Mouse (Mus musculus) cerebellum, adult 8-10 months (tissue): ENCODE measurements around the gene Ncoa7.
A peak's percentile ranks its signal among the peaks of the same experiment; 100 is the strongest.

Experiments
- DNase-seq: peaks from one replicate; pipeline ENCODE4 v3.0.0; 2022

The Ncoa7 gene

DNA sequence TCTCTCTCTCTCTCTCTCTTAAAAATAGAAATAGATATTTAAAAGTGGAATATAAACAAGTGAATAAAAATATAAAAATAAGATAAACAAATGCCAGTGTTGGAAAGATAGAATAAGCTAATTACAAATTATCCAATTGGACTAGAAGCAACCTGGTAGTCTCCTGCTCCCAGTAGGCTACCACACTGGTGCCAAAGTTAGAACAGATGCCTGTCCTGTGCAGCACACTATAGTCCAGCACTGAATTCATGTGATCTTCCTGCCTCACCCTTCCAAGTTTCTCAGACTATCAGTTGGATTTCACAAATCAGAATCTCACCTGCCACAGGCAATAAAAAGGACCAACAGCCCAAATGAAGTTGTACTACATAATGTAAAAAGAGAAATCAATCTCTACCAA lies 59.9 kb downstream of the Ncoa7 start:
- DNase-seq = peak; percentile 32

DNA sequence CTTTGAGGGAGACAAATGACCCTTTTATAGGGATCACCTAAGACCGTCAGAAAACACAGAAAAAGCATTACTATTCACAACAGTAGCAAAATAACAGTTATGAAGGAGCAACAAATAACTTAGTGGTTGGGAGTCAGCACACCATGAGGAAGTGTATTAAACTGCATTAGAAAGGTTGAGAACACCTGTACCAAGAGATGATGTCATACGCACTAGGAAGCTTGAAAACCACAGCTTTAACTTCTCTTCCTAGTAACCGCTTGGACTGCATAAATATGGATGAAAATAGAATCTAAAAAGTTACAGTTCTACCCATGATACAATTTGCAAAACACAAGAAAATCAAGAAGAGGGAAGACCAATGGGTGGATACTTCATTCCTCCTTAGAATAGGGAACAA lies 64.7 kb downstream of the Ncoa7 start:
- no peak for DNase-seq

DNA sequence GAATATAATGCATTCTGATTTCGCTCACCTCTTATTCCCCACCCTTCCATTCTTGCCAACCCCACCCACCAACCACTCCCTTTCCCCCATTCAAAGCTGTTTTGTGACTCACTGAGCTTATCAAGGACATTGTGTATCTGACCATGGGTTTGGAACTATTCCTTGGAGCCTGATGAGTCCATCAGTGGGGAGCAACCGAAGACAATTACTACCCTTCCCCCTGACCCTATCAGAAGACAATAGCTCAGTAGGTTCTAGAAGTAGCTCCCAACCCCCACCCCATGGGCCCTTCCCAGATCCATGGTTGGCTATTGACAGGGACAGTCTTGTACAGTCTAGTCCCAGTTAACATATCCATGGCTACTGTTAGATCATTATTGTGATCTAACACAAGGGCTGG lies 65.8 kb downstream of the Ncoa7 start:
- no peak for DNase-seq

DNA sequence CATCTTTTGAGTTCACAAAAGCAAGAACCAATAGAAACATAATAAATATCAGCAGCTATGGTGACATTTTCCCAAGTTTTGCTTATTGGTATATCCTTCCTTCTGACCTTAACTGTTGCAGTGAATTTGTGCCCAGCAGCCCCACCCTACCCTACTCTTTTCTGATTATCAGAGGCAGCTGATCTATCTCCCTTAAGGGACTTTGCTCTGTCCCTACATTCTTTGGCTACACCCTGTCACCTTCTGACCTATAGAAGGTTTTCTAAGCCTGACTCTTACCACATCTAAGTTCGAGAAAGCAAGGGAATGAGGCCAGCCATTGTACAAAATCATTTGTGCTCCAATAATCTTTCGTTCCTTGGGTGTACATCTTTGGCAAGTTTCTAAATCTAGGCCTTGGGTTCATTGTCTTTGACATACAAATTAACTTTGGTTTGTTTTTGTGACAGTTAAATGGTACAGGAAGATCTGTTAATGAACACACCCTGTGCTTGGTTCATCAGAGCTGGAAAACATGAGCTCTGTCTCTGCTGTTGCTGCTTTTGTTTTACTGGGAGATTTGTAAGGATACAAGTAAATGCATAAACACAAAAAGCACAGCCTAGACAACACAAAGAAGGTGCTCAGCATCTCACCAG lies 69.9 kb downstream of the Ncoa7 start:
- DNase-seq = no peak

DNA sequence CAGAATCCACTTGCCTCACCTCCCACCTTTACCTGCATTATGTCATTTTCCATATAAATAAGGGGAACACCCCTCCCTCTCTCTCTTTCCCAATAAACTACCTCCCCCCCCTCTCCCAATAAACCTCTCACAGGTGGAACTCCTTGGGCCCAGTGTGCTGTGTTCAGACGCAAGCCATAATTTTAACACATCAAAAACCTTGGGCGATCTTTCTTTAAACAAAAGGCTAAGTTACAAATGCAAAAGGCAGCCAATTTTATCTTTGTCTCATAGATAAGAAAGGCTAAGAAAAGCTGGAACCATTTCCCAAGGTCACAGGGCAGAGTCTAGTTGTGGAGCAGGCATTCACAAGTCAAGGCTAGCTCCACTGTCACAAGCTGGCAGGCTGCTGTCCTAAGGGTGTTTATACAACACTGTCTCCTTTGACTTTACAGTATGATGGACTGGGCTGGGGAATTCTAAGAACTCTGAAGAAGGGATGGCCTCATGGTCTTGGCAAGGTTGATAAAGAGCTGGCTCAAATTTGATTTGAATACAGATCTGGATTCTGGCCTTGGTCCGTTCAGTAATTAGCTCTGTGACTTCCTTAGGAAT lies 71.7 kb downstream of the Ncoa7 start:
- no peak for DNase-seq

DNA sequence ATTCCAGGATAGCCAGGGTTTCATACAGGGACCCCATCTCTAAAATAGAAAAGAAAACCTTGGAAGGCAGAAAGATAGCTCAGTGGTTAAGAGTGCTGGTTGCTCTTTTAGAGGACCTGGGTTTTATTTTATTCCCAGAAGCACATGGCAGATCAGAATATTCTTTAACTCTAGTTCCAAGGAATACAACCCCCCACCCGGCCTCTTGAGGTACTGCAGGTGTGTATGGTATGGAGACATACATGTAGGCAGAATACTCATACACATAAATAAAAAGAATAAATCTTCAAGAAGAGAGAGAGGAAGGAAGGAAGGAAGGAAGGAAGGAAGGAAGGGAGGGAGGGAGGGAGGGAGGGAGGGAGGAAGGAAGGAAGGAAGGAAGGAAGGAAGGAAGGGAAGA lies 72.3 kb downstream of the Ncoa7 start:
- DNase-seq = no peak

DNA sequence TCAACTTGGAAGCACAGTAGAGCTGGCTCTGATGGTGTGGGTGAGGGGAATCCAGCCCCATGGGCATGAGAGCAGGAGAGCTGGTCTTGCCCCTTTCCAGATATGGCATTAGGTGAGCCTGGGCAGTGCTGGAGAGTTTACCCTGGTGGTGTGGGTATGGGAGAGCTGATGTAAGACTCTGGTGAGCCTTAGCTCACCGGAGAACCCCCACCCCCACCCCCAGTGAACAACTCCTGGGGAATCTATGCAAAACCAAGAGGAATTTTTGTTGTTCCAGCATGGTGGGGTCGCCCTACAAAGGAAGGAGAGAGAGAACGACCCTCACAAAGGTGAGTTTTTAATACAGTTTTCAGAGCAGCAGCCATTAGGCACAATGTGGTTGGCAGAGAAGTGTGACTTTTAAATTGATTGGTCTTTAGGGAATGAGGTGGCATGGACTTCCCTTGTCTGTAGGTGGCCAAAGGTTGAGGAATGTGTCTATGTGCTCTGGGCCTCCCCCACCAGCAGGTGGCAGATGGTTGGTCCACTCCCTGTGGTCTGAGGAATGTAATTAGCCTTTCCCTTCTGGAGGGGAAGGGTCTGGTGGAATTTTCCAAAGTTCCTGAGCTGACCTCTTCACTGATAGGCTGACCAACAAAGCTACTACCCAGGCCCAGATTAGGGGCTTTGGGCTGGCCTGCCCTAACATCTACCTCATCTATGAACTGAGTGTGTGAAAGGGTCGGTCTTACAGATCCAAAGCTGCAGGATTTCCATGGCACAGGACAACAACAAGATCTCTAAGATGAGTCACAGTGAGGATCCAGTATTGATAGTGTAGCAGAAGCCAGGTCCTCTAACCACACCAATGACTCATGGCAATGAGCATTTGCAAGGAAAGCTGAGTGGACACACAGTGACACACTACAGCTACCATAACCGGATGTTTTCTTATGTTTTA lies 73.7 kb downstream of the Ncoa7 start:
- no peak for DNase-seq

DNA sequence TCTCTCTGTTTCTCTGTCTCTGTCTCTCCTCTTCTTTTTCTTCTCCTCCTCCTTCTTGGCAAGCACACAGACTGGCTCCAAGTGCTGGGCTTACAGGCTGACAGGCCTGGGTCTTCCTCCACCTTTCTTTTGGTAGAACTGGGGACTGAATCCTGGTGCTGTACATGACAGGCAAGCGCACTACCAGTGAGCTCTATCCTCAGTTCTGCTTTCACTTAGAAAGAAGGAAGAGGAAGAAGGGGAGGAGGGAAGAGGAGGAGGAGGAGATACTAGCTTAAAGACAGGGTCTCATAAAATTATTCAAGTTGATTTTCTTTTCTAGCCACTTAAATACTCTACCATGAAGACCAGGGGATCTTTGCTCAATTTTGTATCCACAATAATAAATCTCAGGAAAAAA lies 80.1 kb downstream of the Ncoa7 start:
- DNase-seq = no peak

DNA sequence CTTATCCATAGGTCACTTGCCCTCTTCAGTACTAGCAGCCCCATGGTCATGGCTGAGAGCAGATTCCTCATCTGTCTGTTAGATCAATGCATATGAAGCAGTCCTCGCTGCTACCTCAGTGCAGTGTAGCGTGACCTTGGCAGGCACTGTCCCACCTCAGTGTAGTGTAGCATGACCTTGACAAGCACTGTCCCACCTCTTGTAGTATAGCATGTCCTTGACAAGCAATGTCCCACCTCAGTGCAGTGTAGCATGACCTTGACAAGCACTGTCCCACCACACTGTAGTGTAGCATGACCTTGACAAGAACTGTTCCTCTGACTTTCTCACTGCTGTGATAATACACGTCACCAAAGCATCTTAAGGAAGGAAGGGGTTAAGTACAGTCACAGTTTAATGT lies 82.6 kb downstream of the Ncoa7 start:
- no peak for DNase-seq

DNA sequence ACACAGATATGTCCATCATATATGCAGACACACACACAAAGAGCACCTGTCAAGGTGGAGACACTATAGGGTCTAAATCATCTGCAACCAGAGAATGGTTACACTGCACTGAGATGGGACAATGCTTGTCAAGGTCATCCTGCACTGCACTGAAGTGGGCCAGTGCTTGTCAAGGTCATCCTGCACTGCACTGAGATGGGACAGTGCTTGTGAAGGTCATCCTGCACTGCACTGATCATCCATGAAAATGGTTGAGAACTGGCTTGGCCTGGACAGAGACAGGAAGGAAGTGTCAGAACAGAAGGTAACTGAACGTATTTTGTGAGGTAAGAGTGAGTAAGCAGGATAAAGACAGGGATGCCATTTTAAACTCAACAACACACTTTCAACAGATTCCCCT lies 83.2 kb downstream of the Ncoa7 start:
- DNase-seq = no peak

DNA sequence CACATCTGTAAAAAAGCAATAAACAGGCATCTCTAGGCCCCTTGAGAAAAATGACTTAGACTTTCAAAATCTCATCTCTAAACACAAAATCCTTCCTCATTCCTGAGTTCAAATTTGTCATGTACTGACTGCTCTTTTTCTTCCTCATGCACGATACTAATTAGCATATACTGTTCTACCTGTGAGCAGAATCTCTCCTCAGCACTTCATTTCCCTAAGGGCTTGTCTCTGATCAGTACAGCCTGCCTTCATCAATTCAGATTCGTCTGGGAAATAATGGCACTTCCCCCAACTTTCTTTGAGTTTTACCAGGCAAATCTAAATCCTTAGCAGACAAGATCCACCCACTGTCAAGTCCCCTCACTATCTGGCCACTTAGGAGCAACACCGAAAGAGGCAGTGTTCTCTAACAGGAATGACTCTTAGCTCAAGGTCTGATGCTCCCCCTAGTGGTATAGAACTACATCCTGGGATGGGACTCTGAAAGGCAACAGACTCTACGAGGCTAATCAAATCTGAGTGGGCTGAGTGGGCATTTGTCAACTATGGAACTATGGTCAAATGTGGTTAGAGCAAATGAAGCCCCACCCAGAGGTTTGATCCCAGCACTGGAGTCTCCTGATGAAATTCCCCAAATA lies 84.3 kb downstream of the Ncoa7 start:
- DNase-seq = peak; percentile 19

DNA sequence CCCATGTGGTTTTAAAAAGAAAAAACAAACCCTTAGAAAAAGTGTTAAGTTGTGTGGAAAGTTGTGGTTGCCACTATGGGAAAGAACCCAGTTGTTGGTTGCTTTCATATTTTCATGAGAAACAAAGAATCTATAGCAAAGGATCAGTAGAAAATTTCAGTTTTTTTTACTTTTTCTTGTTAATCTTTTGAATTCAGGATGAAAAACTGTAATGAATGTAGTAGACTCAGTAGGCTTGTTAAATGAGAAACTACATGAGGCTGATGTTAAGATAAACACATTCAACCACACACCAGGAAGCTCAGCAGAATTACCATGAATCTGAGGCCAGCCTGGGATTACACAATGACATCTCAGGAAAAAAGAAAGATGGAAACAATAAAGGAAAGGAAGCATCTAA lies 87.0 kb downstream of the Ncoa7 start:
- no peak for DNase-seq

DNA sequence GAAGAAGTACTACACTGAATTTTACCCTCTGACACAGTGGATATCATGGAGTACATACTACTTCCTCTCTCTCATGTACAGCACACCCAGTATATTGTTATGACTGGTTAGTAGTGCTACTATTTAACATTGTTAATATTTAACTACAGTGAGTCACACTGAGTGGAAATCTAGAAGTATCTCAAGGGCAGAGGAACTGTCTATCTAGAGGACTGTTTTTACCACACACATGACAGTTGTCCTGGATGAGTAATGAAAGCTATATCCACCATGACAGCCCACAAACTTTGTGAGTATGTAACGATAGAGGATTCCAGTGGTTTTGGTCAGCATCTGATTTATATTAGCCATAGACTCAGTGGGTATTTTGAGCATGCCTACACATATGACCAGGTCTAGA lies 90.6 kb downstream of the Ncoa7 start:
- no peak for DNase-seq

DNA sequence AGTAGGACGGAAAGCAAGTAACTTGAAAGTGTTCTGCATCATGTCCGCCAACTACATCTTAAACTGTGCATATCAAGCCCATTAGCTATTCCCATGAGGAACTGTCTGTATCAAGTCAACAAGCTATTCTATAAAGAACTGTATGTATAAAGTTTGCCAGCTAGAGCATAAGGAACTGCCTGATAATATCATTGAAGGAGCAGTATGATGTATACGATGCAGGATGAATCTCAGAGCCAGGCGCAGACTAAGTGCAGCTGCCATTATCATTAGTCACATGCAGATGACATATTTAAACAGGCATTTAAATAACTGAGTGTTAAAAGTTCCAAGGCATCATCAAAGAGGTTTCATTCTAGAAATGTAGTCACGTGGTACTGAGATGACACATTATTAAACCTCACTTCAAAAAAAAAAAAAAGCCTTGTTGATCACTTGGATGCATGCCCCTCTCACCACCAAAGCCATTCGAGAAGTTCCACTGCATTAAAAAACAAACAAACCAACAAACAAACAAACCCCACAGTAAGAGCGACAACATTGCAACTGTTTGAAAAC lies 93.2 kb downstream of the Ncoa7 start:
- DNase-seq = no peak

DNA sequence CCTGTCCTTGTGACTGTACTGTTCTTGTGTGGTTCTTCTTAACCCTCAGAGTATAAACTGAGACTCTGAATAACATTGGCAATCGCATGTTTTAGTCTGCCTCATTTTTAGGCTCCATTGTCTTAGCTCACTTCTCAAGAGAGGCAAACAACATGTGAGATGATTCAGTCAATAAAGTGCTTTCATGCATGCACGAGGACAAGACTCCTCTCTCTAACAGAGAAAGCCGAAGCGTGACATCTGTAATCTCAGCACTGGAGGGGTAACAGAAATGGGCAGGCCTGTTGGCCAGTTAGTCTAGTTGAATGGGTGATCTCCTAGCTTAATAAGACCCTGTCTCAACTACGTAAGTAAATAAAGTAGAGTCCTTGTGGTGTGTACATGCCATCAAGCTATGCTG lies 95.1 kb downstream of the Ncoa7 start:
- no peak for DNase-seq

DNA sequence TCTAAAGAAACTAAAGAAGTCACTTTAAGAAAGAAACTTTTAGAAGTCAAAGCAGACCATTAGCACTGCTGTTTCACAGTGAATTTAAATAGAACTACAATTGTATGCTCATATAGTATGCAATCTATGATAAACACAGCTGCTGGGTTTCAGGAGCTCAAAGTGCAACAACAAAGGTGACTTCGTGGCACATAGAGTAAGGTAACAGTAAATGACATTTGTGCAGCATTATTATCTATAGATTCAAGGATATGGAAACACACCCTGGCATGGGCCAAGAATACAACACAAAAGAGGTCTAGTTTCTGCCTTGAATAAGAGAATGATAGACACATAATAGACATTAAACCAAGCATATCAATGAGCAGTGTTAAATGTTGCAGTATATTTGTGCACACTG lies 100.5 kb downstream of the Ncoa7 start:
- no peak for DNase-seq

DNA sequence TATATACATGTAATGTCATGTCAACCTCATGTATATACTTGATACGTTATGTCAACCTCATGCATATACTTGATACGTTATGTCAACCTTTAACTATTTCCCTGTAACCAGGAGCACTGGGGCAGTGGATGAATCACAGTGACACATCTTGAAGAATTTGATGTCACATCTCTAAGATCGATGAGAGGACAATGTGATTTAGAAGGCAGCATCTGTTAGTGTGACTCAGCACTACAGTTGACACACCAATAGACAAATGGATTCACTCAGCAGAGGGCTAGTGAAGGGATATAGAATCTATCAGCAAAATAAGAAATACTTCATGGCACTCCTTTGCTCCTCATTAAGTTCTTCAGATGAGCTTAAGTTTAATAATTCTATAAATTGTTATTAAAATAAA lies 116.3 kb downstream of the Ncoa7 start:
- DNase-seq = no peak

DNA sequence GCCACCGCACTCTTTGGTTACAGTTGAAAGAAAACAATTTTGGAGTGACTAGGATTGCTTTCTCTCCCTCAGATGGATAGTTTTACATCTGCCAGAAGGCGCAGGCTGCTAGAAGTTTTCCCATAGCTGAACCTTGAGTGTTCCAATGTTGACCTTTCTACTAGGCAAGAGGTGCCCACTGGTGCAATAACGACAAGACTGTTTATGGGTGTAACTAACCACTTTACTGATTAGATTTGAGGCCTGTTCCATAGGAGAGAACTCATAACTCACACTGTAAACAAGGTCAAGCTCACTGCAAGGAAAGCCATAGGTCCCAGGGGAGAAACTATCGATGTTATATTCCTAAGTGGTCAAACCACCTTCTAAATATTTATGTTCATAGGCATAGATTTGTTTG lies 119.7 kb downstream of the Ncoa7 start:
- no peak for DNase-seq

DNA sequence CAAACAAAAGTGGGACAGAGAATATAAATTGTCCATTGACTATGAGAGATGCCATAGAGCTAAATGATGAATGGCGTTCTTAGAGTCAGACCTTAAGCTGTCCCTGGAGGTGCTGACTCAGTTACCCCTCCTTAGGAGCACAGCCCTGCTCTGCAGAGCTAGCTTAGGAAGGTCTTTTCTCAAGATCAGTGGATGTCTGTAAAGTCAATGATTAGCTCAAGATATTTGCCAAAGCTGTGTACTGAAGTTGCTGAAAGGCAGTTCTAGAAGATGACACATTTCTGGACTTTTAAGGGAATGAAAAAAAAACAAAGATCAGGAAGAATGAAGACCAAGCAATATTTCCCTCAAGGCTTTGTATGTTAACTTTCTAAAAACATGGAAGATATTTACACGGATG lies 123.4 kb downstream of the Ncoa7 start:
- no peak for DNase-seq

DNA sequence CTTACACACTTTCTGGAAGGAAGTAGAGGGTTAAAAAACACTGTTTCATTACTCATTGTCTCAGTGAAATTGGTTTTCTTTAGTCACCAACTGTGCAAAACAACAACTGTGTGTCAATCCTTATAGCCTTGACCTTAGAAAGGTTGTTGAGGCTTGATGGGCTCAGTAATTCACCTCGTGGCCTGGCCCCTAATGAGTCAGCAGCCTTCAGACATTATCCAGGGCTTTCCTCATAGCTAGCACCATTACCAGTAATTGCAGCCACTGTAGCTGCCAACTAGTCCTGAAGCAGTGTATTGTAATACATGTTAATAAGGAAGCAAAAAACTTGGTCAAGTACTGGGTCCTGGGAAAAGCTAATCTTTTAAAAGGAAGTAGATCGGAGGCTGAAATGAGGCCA lies 125.1 kb downstream of the Ncoa7 start:
- DNase-seq = no peak

DNA sequence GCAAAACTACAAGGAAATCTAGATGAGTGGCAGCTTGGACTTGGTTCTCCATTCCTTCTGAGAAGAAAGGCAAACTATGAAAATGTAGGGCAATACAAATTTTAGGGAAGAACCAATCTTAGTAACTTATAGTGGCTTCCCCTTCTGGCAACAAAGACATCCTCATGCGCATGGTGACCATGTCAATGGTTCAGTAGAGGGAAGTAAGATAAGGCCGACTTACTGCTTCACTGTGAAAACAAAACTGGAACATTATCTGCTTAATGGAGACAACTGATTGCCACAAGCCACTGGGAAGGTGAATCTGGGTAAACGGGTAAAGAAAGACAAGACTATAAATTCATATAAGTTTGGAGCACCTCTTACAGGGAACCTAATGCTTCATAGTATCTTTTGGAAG lies 128.3 kb downstream of the Ncoa7 start:
- no peak for DNase-seq

DNA sequence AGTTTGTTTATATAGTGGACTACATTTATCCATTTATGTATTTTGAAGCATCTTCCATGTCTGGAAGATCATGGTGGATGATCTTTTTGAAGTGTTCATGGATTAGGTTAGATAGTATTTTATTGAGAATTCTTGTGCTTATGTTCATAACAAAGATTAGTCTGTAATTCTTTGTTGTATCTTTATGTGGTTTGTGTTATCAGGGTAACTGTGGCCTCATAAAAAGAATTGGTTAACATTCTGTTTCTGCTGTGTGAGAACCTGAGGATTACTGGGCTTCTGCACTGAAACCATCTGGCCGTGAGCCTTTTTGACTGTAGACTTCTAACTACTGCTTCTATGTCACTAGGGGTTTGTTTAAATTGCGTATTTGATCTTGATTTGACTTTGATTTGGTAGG lies 136.5 kb downstream of the Ncoa7 start:
- no peak for DNase-seq

DNA sequence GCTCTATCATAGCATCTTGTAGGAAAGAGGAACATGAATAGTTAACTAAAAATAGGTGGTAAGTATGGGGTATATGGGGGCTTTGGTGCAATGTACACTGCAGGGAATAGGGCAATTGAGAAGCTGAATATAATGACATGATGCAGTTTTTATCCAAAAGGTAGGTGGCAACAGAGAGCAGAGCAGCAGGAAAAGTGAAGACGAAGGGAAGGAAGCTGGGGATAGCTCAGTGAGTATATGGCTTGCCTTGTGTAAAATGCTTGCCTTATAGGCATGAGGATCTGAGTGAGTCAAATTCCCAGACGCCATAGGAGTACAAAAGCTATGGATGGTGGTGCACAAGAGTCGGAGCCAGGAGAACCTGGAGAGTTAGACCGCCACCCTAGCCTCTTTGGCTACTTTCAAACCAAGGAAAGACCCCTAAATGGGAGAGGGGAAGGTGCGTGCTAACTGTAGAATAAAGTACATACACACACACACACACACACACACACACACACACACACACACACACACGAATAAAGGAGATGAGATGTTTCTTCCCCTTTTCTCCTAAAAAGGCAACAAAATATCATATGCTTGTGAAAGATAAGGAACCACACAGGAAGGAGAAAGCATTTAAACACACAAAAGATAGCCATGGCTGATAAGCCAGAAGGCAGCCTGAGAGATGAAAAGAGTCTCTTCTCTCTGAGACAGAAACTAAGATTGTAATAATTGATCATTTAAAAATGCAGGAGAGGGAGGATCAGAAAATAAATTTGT lies 142.4 kb downstream of the Ncoa7 start:
- peak; percentile 11 for DNase-seq
